Mouse (Mus musculus): ENCODE measurements around the gene Kat2b. TPM values are rescaled to one million over a fixed set of nuclear protein-coding genes. Genes with fewer than 3 reads are reported as not detected.

The Kat2b gene
- polyA plus RNA-seq, 1 experiment from 2014 or later: 8.7 TPM

Other genes starting within 250 kb of the Kat2b start
- 1.1 and 1.5 TPM in 2 replicates for gene Efhb, start 103.5 kb upstream of the Kat2b start, polyA plus RNA-seq (2015; fragmentation: Nextera tagmentation; extraction: Ambion mirVana)
- 99.4 and 101 TPM in 2 replicates for gene Rab5a, start 87.6 kb upstream of the Kat2b start, polyA plus RNA-seq (2015; fragmentation: Nextera tagmentation; extraction: Ambion mirVana)
- gene Pp2d1, start 27.4 kb upstream of the Kat2b start, polyA plus RNA-seq (2015; fragmentation: Nextera tagmentation; extraction: Ambion mirVana): 0.46 and 0.50 TPM in 2 replicates
- 2.5 and 4.3 TPM in 2 replicates for gene Sgo1, start 122.5 kb downstream of the Kat2b start, polyA plus RNA-seq (2015; fragmentation: Nextera tagmentation; extraction: Ambion mirVana)

All from midbrain, embryonic 16.5 days (tissue).